Mouse (Mus musculus): ENCODE measurements around the gene Wdfy3. TPM values are rescaled to one million over a fixed set of nuclear protein-coding genes. Genes with fewer than 3 reads are reported as not detected.

Gene Wdfy3
- polyA plus RNA-seq, 1 experiment from 2014 or later, result 17.7 TPM

GRCm38 (mm10) chr5:101816822-101817221 is 252.9 kb downstream of the Wdfy3 start:
- no peak for DNase-seq (ENCODE audit: low spot score)
- H3K4me1 ChIP-seq (ENCODE audit: control insufficient read depth, insufficient read depth, low read length), result no peaks in the 10 kb centered on the region; the same call in 1 of the 2 replicates
- H3K27ac ChIP-seq (replicated peaks; ENCODE audit: low read depth, low read length), result no peak overlapping the region
- H3K4me2 ChIP-seq (ENCODE audit: low read depth, low read length), result no peak overlapping the region
- H3K9me3 ChIP-seq (replicated peaks; ENCODE audit: control insufficient read depth, low read length), result no peaks in the 10 kb centered on the region
- H3K9ac ChIP-seq (replicated peaks; ENCODE audit: low read length), result no peak overlapping the region
- no peak for ATAC-seq (replicated peaks; ENCODE audit: insufficient number of reproducible peaks, low FRiP score, low TSS enrichment, low read depth)
- 54% methylated on average over 7 of the region's 7 CpGs for WGBS
- H3K27me3 ChIP-seq (ENCODE audit: control insufficient read depth, insufficient read depth, low read length), result no peaks in the 10 kb centered on the region
- no peaks in the 10 kb centered on the region for H3K36me3 ChIP-seq (replicated peaks; ENCODE audit: control insufficient read depth, insufficient read depth, low read depth, low read length)
- H3K4me3 ChIP-seq (ENCODE audit: low read depth, low read length), result no peak overlapping the region

DNA sequence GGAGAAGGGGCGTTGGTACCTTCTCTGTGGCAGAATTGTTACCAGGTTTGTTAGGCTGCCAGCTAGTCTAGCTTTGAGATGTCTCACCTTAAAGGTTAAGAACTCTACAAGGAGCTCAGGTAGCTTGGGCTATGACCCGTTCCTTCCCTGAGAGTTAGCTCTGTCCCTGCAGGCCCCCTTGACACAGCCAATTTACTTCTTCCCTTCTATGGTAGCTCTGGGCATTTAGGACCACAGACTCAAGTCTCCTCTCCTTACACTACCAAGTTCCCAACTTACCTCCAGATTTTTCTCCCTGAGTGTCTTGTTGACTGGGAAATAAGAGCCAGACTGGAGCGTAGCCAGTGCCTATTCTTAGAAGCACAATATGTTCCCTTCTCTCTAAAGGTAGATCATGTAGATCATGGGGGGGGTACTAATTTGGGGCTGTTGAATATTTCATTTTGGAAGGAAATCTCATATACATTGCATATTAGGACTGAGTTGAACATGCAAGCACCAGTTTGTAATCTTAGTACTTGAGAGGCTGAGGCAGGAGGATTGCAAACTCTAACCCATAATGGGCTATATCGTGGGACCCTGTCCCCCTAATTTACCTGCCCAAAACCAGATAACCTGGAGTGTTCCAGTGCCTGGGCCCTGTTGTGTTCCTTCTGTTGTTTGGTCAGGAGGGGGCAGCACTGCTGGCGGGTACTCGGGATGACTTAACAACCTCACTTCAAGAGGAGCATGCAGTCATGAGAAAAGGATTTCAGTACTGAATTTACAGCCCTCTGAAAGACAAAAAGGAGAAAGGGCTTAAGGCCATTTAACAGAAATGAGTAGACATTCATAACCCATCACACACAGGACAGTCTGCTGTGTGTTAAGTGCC is 258.2 kb downstream of the Wdfy3 start:
- Histone ChIP-seq H3K4me2 (ENCODE audit: low read depth, low read length) (no peak overlapping the region), H3K4me3 (ENCODE audit: low read depth, low read length) (no peak overlapping the region), H3K36me3 (replicated peaks; ENCODE audit: control insufficient read depth, insufficient read depth, low read depth, low read length) (no peaks in the 10 kb centered on the region), H3K9ac (replicated peaks; ENCODE audit: low read length) (no peak overlapping the region), H3K27ac (replicated peaks; ENCODE audit: low read depth, low read length) (no peak overlapping the region), H3K27me3 (ENCODE audit: control insufficient read depth, insufficient read depth, low read length) (no peaks in the 10 kb centered on the region), H3K4me1 (ENCODE audit: control insufficient read depth, insufficient read depth, low read length) (no peaks in the 10 kb centered on the region), H3K9me3 (replicated peaks; ENCODE audit: control insufficient read depth, low read length) (no peaks in the 10 kb centered on the region)
- DNase-seq (ENCODE audit: low spot score) (no peak), ATAC-seq (replicated peaks; ENCODE audit: insufficient number of reproducible peaks, low FRiP score, low TSS enrichment, low read depth) (no peak)
- 91% methylated on average over 6 of the region's 6 CpGs for WGBS

- no peak overlapping the region for H3K9ac ChIP-seq (replicated peaks; ENCODE audit: low read length)
- no peak for ATAC-seq (replicated peaks; ENCODE audit: insufficient number of reproducible peaks, low FRiP score, low TSS enrichment, low read depth)
- no peaks in the 10 kb centered on the region for H3K27me3 ChIP-seq (ENCODE audit: control insufficient read depth, insufficient read depth, low read length)
- H3K4me2 ChIP-seq (ENCODE audit: low read depth, low read length), result no peak overlapping the region
- WGBS, result 85% methylated on average over 9 of the region's 9 CpGs
- no peak for DNase-seq (ENCODE audit: low spot score)
- no peaks in the 10 kb centered on the region for H3K9me3 ChIP-seq (replicated peaks; ENCODE audit: control insufficient read depth, low read length)
- no peaks in the 10 kb centered on the region for H3K36me3 ChIP-seq (replicated peaks; ENCODE audit: control insufficient read depth, insufficient read depth, low read depth, low read length)
- H3K4me1 ChIP-seq (ENCODE audit: control insufficient read depth, insufficient read depth, low read length), result no peaks in the 10 kb centered on the region
- H3K4me3 ChIP-seq (ENCODE audit: low read depth, low read length), result no peak overlapping the region
- no peak overlapping the region for H3K27ac ChIP-seq (replicated peaks; ENCODE audit: low read depth, low read length)
These were observed 267.2 kb downstream of the Wdfy3 start for GRCm38 (mm10) chr5:101802358-101803022.

- no peaks in the 10 kb centered on the region for H3K36me3 ChIP-seq (replicated peaks; ENCODE audit: control insufficient read depth, insufficient read depth, low read depth, low read length)
- no peak overlapping the region for H3K27ac ChIP-seq (replicated peaks; ENCODE audit: low read depth, low read length)
- H3K4me3 ChIP-seq (ENCODE audit: low read depth, low read length), result no peak overlapping the region
- DNase-seq (ENCODE audit: low spot score), result no peak
- no peaks in the 10 kb centered on the region for H3K9me3 ChIP-seq (replicated peaks; ENCODE audit: control insufficient read depth, low read length)
- no peak overlapping the region for H3K4me2 ChIP-seq (ENCODE audit: low read depth, low read length)
- 67% methylated on average over 2 of the region's 2 CpGs for WGBS
- H3K4me1 ChIP-seq (ENCODE audit: control insufficient read depth, insufficient read depth, low read length), result no peaks in the 10 kb centered on the region
- H3K27me3 ChIP-seq (ENCODE audit: control insufficient read depth, insufficient read depth, low read length), result no peaks in the 10 kb centered on the region
- H3K9ac ChIP-seq (replicated peaks; ENCODE audit: low read length), result no peak overlapping the region
- ATAC-seq (replicated peaks; ENCODE audit: insufficient number of reproducible peaks, low FRiP score, low TSS enrichment, low read depth), result no peak
These were observed 267.8 kb downstream of the Wdfy3 start for GRCm38 (mm10) chr5:101801891-101802290.

GRCm38 (mm10) chr5:101792665-101793064 is 277.1 kb downstream of the Wdfy3 start:
- Histone ChIP-seq H3K9ac (replicated peaks; ENCODE audit: low read length) (no peak overlapping the region), H3K27ac (replicated peaks; ENCODE audit: low read depth, low read length) (no peak overlapping the region), H3K9me3 (replicated peaks; ENCODE audit: control insufficient read depth, low read length) (no peaks in the 10 kb centered on the region), H3K27me3 (ENCODE audit: control insufficient read depth, insufficient read depth, low read length) (no peaks in the 10 kb centered on the region), H3K4me2 (ENCODE audit: low read depth, low read length) (no peak overlapping the region), H3K4me3 (ENCODE audit: low read depth, low read length) (no peak overlapping the region), H3K36me3 (replicated peaks; ENCODE audit: control insufficient read depth, insufficient read depth, low read depth, low read length) (no peaks in the 10 kb centered on the region), H3K4me1 (ENCODE audit: control insufficient read depth, insufficient read depth, low read length) (no peaks in the 10 kb centered on the region)
- ATAC-seq (replicated peaks; ENCODE audit: insufficient number of reproducible peaks, low FRiP score, low TSS enrichment, low read depth), result no peak
- 81% methylated on average over 4 of the region's 4 CpGs for WGBS
- no peak for DNase-seq (ENCODE audit: low spot score)

DNA sequence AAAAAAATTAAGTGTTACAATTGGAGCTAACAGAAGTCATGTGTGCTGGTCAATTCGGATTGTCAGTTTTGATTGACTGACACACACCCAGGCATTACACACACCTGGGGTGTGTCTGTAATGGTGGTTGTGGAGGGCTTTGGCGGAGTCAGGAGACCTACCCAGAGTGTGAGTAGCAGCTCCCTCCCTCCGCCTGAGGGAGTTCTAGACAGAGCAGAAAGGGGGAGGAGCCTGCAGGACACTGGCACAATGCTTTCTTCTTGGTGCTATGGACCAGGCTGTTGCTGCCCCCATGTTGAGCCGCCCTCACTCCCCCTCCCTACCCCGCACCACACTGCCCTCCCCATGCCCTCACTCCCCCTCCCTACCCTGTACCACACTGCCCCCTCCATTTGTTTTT is 279.2 kb downstream of the Wdfy3 start:
- Histone ChIP-seq H3K27ac (replicated peaks; ENCODE audit: low read depth, low read length) (no peak overlapping the region), H3K4me1 (ENCODE audit: control insufficient read depth, insufficient read depth, low read length) (no peaks in the 10 kb centered on the region), H3K9me3 (replicated peaks; ENCODE audit: control insufficient read depth, low read length) (no peaks in the 10 kb centered on the region), H3K4me2 (ENCODE audit: low read depth, low read length) (no peak overlapping the region), H3K27me3 (ENCODE audit: control insufficient read depth, insufficient read depth, low read length) (no peaks in the 10 kb centered on the region), H3K9ac (replicated peaks; ENCODE audit: low read length) (no peak overlapping the region), H3K36me3 (replicated peaks; ENCODE audit: control insufficient read depth, insufficient read depth, low read depth, low read length) (no peaks in the 10 kb centered on the region), H3K4me3 (ENCODE audit: low read depth, low read length) (no peak overlapping the region)
- ATAC-seq (replicated peaks; ENCODE audit: insufficient number of reproducible peaks, low FRiP score, low TSS enrichment, low read depth) (no peak; the same call in 1 of the 2 replicates), DNase-seq (ENCODE audit: low spot score) (no peak)
- 48% methylated on average over 5 of the region's 5 CpGs for WGBS

DNA sequence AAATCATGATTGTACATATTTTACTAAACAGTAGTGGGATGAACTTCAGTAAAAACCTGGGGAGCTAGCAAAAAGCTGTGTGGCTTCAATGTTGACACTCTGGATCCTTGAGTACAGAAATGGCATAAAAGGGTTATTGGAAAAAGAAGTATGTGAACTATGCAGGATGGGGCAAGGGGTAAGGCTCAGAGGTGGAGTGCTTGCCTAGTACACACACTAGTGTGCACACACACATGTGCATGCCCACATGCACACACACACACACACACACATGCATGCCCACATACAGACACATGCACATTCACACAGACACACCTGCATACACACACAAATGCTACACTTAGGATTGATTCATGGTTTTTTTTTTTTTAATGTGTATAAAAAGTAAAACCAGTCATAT is 280.0 kb downstream of the Wdfy3 start:
- Histone ChIP-seq H3K9ac (replicated peaks; ENCODE audit: low read length) (no peak overlapping the region), H3K36me3 (replicated peaks; ENCODE audit: control insufficient read depth, insufficient read depth, low read depth, low read length) (no peaks in the 10 kb centered on the region), H3K27me3 (ENCODE audit: control insufficient read depth, insufficient read depth, low read length) (no peaks in the 10 kb centered on the region), H3K4me3 (ENCODE audit: low read depth, low read length) (no peak overlapping the region), H3K4me2 (ENCODE audit: low read depth, low read length) (no peak overlapping the region), H3K27ac (replicated peaks; ENCODE audit: low read depth, low read length) (no peak overlapping the region), H3K9me3 (replicated peaks; ENCODE audit: control insufficient read depth, low read length) (no peaks in the 10 kb centered on the region), H3K4me1 (ENCODE audit: control insufficient read depth, insufficient read depth, low read length) (no peaks in the 10 kb centered on the region)
- no peak for DNase-seq (ENCODE audit: low spot score)
- no peak for ATAC-seq (replicated peaks; ENCODE audit: insufficient number of reproducible peaks, low FRiP score, low TSS enrichment, low read depth)

- no peak overlapping the region for H3K9ac ChIP-seq (replicated peaks; ENCODE audit: low read length)
- H3K4me3 ChIP-seq (ENCODE audit: low read depth, low read length), result no peak overlapping the region
- WGBS, result 64% methylated on average over 4 of the region's 4 CpGs
- H3K9me3 ChIP-seq (replicated peaks; ENCODE audit: control insufficient read depth, low read length), result no peaks in the 10 kb centered on the region
- H3K36me3 ChIP-seq (replicated peaks; ENCODE audit: control insufficient read depth, insufficient read depth, low read depth, low read length), result no peaks in the 10 kb centered on the region
- DNase-seq (ENCODE audit: low spot score) (no peak), ATAC-seq (replicated peaks; ENCODE audit: insufficient number of reproducible peaks, low FRiP score, low TSS enrichment, low read depth) (no peak)
- H3K27me3 ChIP-seq (ENCODE audit: control insufficient read depth, insufficient read depth, low read length), result no peaks in the 10 kb centered on the region
- no peak overlapping the region for H3K27ac ChIP-seq (replicated peaks; ENCODE audit: low read depth, low read length)
- no peak overlapping the region for H3K4me2 ChIP-seq (ENCODE audit: low read depth, low read length)
- H3K4me1 ChIP-seq (ENCODE audit: control insufficient read depth, insufficient read depth, low read length), result no peaks in the 10 kb centered on the region
These were observed 283.7 kb downstream of the Wdfy3 start for GRCm38 (mm10) chr5:101785921-101786614.
